Mouse (Mus musculus): Measurements from ENCODE around the gene Setd3. TPM values are rescaled to one million over a fixed set of nuclear protein-coding genes. Genes with fewer than 3 reads are reported as not detected.

Gene Setd3
- 89.7 TPM for total RNA-seq (2023)

GRCm38 (mm10) chr12:108179246-108179320 lies at the start of gene Setd3:
Setd3 (minus strand) TSS chr12:108179314.

GRCm38 (mm10) chr12:108179321-108180266 lies 480 bp upstream of the Setd3 start, which contains the start of gene Ccnk:
Ccnk (plus strand) TSS chr12:108179579.

Other genes starting within 250 kb of the Setd3 start
- gene Bcl11b, start 175.7 kb downstream of the Setd3 start, total RNA-seq (2023), result 238 TPM
- 86.5 TPM for gene Ccnk, start 265 bp upstream of the Setd3 start, total RNA-seq (2023)
- gene Ccdc85c, start 96.1 kb upstream of the Setd3 start, total RNA-seq (2023), result 2.2 TPM
- not detected for gene Hhipl1, start 127.0 kb upstream of the Setd3 start, total RNA-seq (2023)
- gene Cyp46a1, start 155.1 kb upstream of the Setd3 start, total RNA-seq (2023), result 0.59 TPM
- 0.74 TPM for gene Eml1, start 191.6 kb upstream of the Setd3 start, total RNA-seq (2023)